Comparison of ENCODE assay signal across 12 mouse cellular contexts in genomic region chr17:28180783-28181544, GRCm38 (mm10). TPM values are rescaled to one million over a fixed set of nuclear protein-coding genes. Genes with fewer than 3 reads are reported as not detected.
DNase-seq lines count a peak whose midpoint lies in the region; ATAC-seq and TF ChIP-seq lines count a peak whose summit lies in the region.
"Had no signal": no experiment of that assay in that cellular context is flagged by ENCODE, and none has a peak within 500 bp of the region (broad histone marks: within the 10 kb centered on the region; RNA-seq: fewer than 3 reads in every experiment).

No protein-coding gene starts in this region.

- TF ChIP-seq EP300 in stomach, postnatal 0 days (optimal IDR thresholded peaks at IDR 0.05): no peak

- TF ChIP-seq CTCF in stomach, postnatal 0 days (IDR thresholded peaks at IDR 0.05; ENCODE audit: low read depth): no peak
- TF ChIP-seq CTCF in forebrain, postnatal 0 days (IDR thresholded peaks at IDR 0.05; ENCODE audit: low read depth): no peak

- H3K4me1 ChIP-seq in heart, embryonic 13.5 days: peaks cover 88% of the 10 kb centered on the region
- peaks cover 27% of the 10 kb centered on the region for H3K4me1 ChIP-seq in stomach, embryonic 16.5 days (ENCODE audit: control insufficient read depth, insufficient read depth, low read length)
- H3K4me1 ChIP-seq in stomach, postnatal 0 days (replicated peaks; ENCODE audit: control insufficient read depth, insufficient read depth): no peaks in the 10 kb centered on the region
- H3K4me1 ChIP-seq in liver, embryonic 15.5 days (replicated peaks): peaks cover 74% of the 10 kb centered on the region
- peaks cover 6% of the 10 kb centered on the region; the same call in 1 of the 2 replicates for H3K4me1 ChIP-seq in forebrain, postnatal 0 days (ENCODE audit: insufficient read depth)

- DNase-seq in heart, postnatal 4 days: no peak
- no peak for DNase-seq in stomach, postnatal 0 days (ENCODE audit: low spot score)
- DNase-seq in MN1 (ENCODE audit: low spot score): no peak
- DNase-seq in Muller cell, postnatal 12 days (ENCODE audit: inconsistent ontology term): no peak
- no peak for DNase-seq in forebrain, postnatal 0 days
- DNase-seq: cerebellum, adult 8-10 months had no signal

- 75% methylated on average over 15 of the region's 15 CpGs for WGBS in heart, embryonic 13.5 days
- 69% methylated on average over 15 of the region's 15 CpGs for WGBS in stomach, embryonic 16.5 days
- 67% methylated on average over 15 of the region's 15 CpGs for WGBS in stomach, postnatal 0 days
- 58% methylated on average over 15 of the region's 15 CpGs for WGBS in liver, embryonic 15.5 days (ENCODE audit: insufficient replicate concordance)
- 87% methylated on average over 15 of the region's 15 CpGs for WGBS in forebrain, postnatal 0 days

- H3K4me3 ChIP-seq in heart, embryonic 13.5 days: no peak overlapping the region
- H3K4me3 ChIP-seq in stomach, embryonic 16.5 days (replicated peaks; ENCODE audit: low read length): no peak overlapping the region
- no peak overlapping the region for H3K4me3 ChIP-seq in stomach, postnatal 0 days (ENCODE audit: low read depth, low read length)
- no peak overlapping the region for H3K4me3 ChIP-seq in liver, embryonic 15.5 days (replicated peaks)
- no peak overlapping the region for H3K4me3 ChIP-seq in forebrain, postnatal 0 days (ENCODE audit: low read depth, low read length)
- H3K4me3 ChIP-seq: intestine, embryonic 15.5 days had no signal

- no peaks in the 10 kb centered on the region; the same call in 1 of the 2 replicates for H3K36me3 ChIP-seq in heart, embryonic 13.5 days
- no peaks in the 10 kb centered on the region for H3K36me3 ChIP-seq in stomach, embryonic 16.5 days (ENCODE audit: control insufficient read depth, insufficient read depth, low read length)
- no peaks in the 10 kb centered on the region for H3K36me3 ChIP-seq in stomach, postnatal 0 days (ENCODE audit: control insufficient read depth, insufficient read depth, low read length)
- H3K36me3 ChIP-seq in liver, embryonic 15.5 days (replicated peaks): no peaks in the 10 kb centered on the region
- peaks cover 6% of the 10 kb centered on the region; the same call in 1 of the 2 replicates for H3K36me3 ChIP-seq in forebrain, postnatal 0 days (ENCODE audit: insufficient read depth)
- H3K36me3 ChIP-seq: intestine, embryonic 15.5 days had no signal

- H3K27me3 ChIP-seq in heart, embryonic 13.5 days (replicated peaks): no peaks in the 10 kb centered on the region
- no peaks in the 10 kb centered on the region for H3K27me3 ChIP-seq in stomach, embryonic 16.5 days (ENCODE audit: control insufficient read depth, insufficient read depth, low read length)
- no peaks in the 10 kb centered on the region for H3K27me3 ChIP-seq in stomach, postnatal 0 days (ENCODE audit: control insufficient read depth, insufficient read depth, low read length)
- H3K27me3 ChIP-seq in liver, embryonic 15.5 days: no peaks in the 10 kb centered on the region
- H3K27me3 ChIP-seq in forebrain, postnatal 0 days (ENCODE audit: insufficient read depth, low read length): no peaks in the 10 kb centered on the region
- H3K27me3 ChIP-seq: intestine, embryonic 15.5 days had no signal

- peak overlapping the region; percentile 67 for H3K27ac ChIP-seq in heart, embryonic 13.5 days (replicated peaks)
- H3K27ac ChIP-seq in stomach, embryonic 16.5 days (ENCODE audit: low read length): peak overlapping the region; percentile 26; the same call in 1 of the 2 replicates
- no peak overlapping the region for H3K27ac ChIP-seq in stomach, postnatal 0 days (replicated peaks)
- 0 out of 2 replicates have a peak overlapping the region, but pooled peaks have one; percentile 1 for H3K27ac ChIP-seq in liver, embryonic 15.5 days (replicated peaks)
- no peak overlapping the region for H3K27ac ChIP-seq in forebrain, postnatal 0 days (ENCODE audit: low read depth, low read length)
- H3K27ac ChIP-seq: intestine, embryonic 15.5 days; liver, embryonic 14.5 days had no signal

- no peaks in the 10 kb centered on the region for H3K9me3 ChIP-seq in heart, embryonic 13.5 days
- H3K9me3 ChIP-seq in stomach, embryonic 16.5 days (replicated peaks; ENCODE audit: control insufficient read depth, low read length): no peaks in the 10 kb centered on the region
- no peaks in the 10 kb centered on the region for H3K9me3 ChIP-seq in stomach, postnatal 0 days (ENCODE audit: control insufficient read depth, low read length)
- no peaks in the 10 kb centered on the region for H3K9me3 ChIP-seq in liver, embryonic 15.5 days (replicated peaks)
- no peaks in the 10 kb centered on the region for H3K9me3 ChIP-seq in forebrain, postnatal 0 days (ENCODE audit: low read length)
- H3K9me3 ChIP-seq: intestine, embryonic 15.5 days had no signal

- H3K9ac ChIP-seq in heart, embryonic 13.5 days: no peak overlapping the region; the same call in 1 of the 2 replicates
- H3K9ac ChIP-seq in stomach, embryonic 16.5 days (ENCODE audit: low read length): no peak overlapping the region
- no peak overlapping the region for H3K9ac ChIP-seq in stomach, postnatal 0 days (ENCODE audit: low read length)
- H3K9ac ChIP-seq in liver, embryonic 15.5 days: no peak overlapping the region
- no peak overlapping the region for H3K9ac ChIP-seq in forebrain, postnatal 0 days
- H3K9ac ChIP-seq: intestine, embryonic 15.5 days; liver, embryonic 14.5 days had no signal

- H3K4me2 ChIP-seq in heart, embryonic 13.5 days: peak overlapping the region; percentile 92
- H3K4me2 ChIP-seq in stomach, embryonic 16.5 days (ENCODE audit: low read depth, low read length): no peak overlapping the region
- no peak overlapping the region for H3K4me2 ChIP-seq in stomach, postnatal 0 days (replicated peaks; ENCODE audit: low read depth)
- no peak overlapping the region for H3K4me2 ChIP-seq in liver, embryonic 15.5 days
- no peak overlapping the region for H3K4me2 ChIP-seq in forebrain, postnatal 0 days (ENCODE audit: low read depth)

- ATAC-seq in heart, embryonic 13.5 days (ENCODE audit: extremely low read depth, insufficient number of reproducible peaks, low FRiP score, low TSS enrichment): no peak
- ATAC-seq in stomach, embryonic 16.5 days (ENCODE audit: insufficient read depth, low FRiP score): no peak
- no peak for ATAC-seq in stomach, postnatal 0 days (ENCODE audit: low FRiP score, low TSS enrichment)
- ATAC-seq in liver, embryonic 15.5 days (ENCODE audit: insufficient read depth): no peak
- no peak for ATAC-seq in forebrain, postnatal 0 days
- ATAC-seq: forebrain, embryonic 14.5 days; intestine, embryonic 15.5 days had no signal

RNA-seq across cellular contexts. Expression of gene Zfp523, which starts 4.0 kb away (rescaled TPM):
- polyA plus RNA-seq in heart, embryonic 13.5 days (2015; fragmentation: Nextera tagmentation; extraction: Ambion mirVana): 24.2 and 25.7 TPM in 2 replicates
- total RNA-seq in heart, postnatal 4 days (2021): 10 to 100 TPM; 29.2 to 32.8 TPM
- 26.0 and 27.5 TPM in 2 replicates for polyA plus RNA-seq in stomach, embryonic 16.5 days (2015; fragmentation: Nextera tagmentation; extraction: Ambion mirVana)
- 17.2 and 18.1 TPM in 2 replicates for polyA plus RNA-seq in stomach, postnatal 0 days (2015; fragmentation: Nextera tagmentation; extraction: Ambion mirVana)
- polyA plus RNA-seq in liver, embryonic 15.5 days (2015; fragmentation: Nextera tagmentation; extraction: Ambion mirVana): 5.8 and 6.4 TPM in 2 replicates
- 57.7 and 72.4 TPM in 2 replicates for total RNA-seq in forebrain, postnatal 0 days (2014; rRNA removed)
- polyA plus RNA-seq in forebrain, postnatal 0 days (2015; fragmentation: Nextera tagmentation; extraction: Ambion mirVana): 36.5 and 41.1 TPM in 2 replicates

RNA-seq across cellular contexts. Expression of gene Def6, which starts 26.6 kb away (rescaled TPM):
- polyA plus RNA-seq in heart, embryonic 13.5 days (2015; fragmentation: Nextera tagmentation; extraction: Ambion mirVana): 3.0 and 3.3 TPM in 2 replicates
- total RNA-seq in heart, postnatal 4 days (2021): 1 to 10 TPM; 2.8 to 3.3 TPM
- polyA plus RNA-seq in stomach, embryonic 16.5 days (2015; fragmentation: Nextera tagmentation; extraction: Ambion mirVana): 8.5 and 8.8 TPM in 2 replicates
- polyA plus RNA-seq in stomach, postnatal 0 days (2015; fragmentation: Nextera tagmentation; extraction: Ambion mirVana): 11.4 and 12.0 TPM in 2 replicates
- 10.4 and 10.9 TPM in 2 replicates for polyA plus RNA-seq in liver, embryonic 15.5 days (2015; fragmentation: Nextera tagmentation; extraction: Ambion mirVana)
- total RNA-seq in forebrain, postnatal 0 days (2014; rRNA removed): 5.2 and 6.8 TPM in 2 replicates
- polyA plus RNA-seq in forebrain, postnatal 0 days (2015; fragmentation: Nextera tagmentation; extraction: Ambion mirVana): 6.8 and 8.5 TPM in 2 replicates

RNA-seq across cellular contexts. Expression of gene Scube3, which starts 39.0 kb away (rescaled TPM):
- 0.69 and 1.1 TPM in 2 replicates for polyA plus RNA-seq in heart, embryonic 13.5 days (2015; fragmentation: Nextera tagmentation; extraction: Ambion mirVana)
- total RNA-seq in heart, postnatal 4 days (2021): 1 to 10 TPM; 1.1 to 1.4 TPM
- polyA plus RNA-seq in stomach, embryonic 16.5 days (2015; fragmentation: Nextera tagmentation; extraction: Ambion mirVana): 1.3 and 2.5 TPM in 2 replicates
- polyA plus RNA-seq in stomach, postnatal 0 days (2015; fragmentation: Nextera tagmentation; extraction: Ambion mirVana): 0.48 and 0.64 TPM in 2 replicates
- 0.18 and 0.25 TPM in 2 replicates for polyA plus RNA-seq in liver, embryonic 15.5 days (2015; fragmentation: Nextera tagmentation; extraction: Ambion mirVana)
- 16.3 and 16.7 TPM in 2 replicates for total RNA-seq in forebrain, postnatal 0 days (2014; rRNA removed)
- polyA plus RNA-seq in forebrain, postnatal 0 days (2015; fragmentation: Nextera tagmentation; extraction: Ambion mirVana): 3.1 and 3.2 TPM in 2 replicates

RNA-seq across cellular contexts. Expression of gene Ppard, which starts 51.5 kb away (rescaled TPM):
- 1.1 and 1.5 TPM in 2 replicates for polyA plus RNA-seq in heart, embryonic 13.5 days (2015; fragmentation: Nextera tagmentation; extraction: Ambion mirVana)
- 10 to 100 TPM; 21.9 to 22.3 TPM for total RNA-seq in heart, postnatal 4 days (2021)
- polyA plus RNA-seq in stomach, embryonic 16.5 days (2015; fragmentation: Nextera tagmentation; extraction: Ambion mirVana): 2.8 and 3.0 TPM in 2 replicates
- polyA plus RNA-seq in stomach, postnatal 0 days (2015; fragmentation: Nextera tagmentation; extraction: Ambion mirVana): 3.1 and 3.4 TPM in 2 replicates
- polyA plus RNA-seq in liver, embryonic 15.5 days (2015; fragmentation: Nextera tagmentation; extraction: Ambion mirVana): 0.86 and 0.89 TPM in 2 replicates
- 5.4 and 7.9 TPM in 2 replicates for total RNA-seq in forebrain, postnatal 0 days (2014; rRNA removed)
- 0.92 and 1.3 TPM in 2 replicates for polyA plus RNA-seq in forebrain, postnatal 0 days (2015; fragmentation: Nextera tagmentation; extraction: Ambion mirVana)

Comparison
In these comparisons a context has a peak if more than half of its experiments do, and no peak if none do; other contexts are left out.
1. H3K27ac ChIP-seq: peak in heart, embryonic 13.5 days (single experiment), stomach, embryonic 16.5 days (single experiment) and liver, embryonic 15.5 days (single experiment); none in stomach, postnatal 0 days (single experiment) and forebrain, postnatal 0 days (single experiment).